Mouse (Mus musculus): ENCODE results near the gene Cdca7l.
A peak's percentile ranks its signal among the peaks of the same experiment; 100 is the strongest.

Gene Cdca7l

GRCm38 (mm10) chr12:117810074-117810473 is 6.0 kb downstream of the Cdca7l start:
- no peak for DNase-seq

GRCm38 (mm10) chr12:117820138-117820858 is 16.2 kb downstream of the Cdca7l start:
- DNase-seq = no peak

- no peak for DNase-seq
These were observed 16.8 kb downstream of the Cdca7l start for GRCm38 (mm10) chr12:117820859-117821221.

DNA sequence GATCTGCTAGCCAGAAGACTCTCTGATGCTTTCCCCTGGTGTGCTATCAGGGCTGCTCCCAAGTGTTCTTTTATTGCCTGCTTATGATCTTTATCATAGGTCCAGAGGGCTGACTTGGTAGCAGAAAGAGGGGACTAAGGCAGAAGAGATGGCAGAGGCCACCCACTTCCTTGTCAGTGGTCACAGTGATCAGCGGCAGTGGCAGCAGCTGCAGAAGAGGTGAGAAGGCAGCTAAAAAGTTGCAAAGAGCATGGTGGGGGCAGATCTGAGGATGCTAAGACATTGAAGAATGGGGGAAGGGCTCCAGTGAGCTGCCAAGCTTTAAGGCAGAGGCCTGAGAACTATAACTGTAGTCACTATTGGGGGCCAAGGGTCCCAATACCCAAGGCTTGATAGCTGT is 17.3 kb downstream of the Cdca7l start:
- DNase-seq = no peak

GRCm38 (mm10) chr12:117828350-117828749 is 24.3 kb downstream of the Cdca7l start:
- no peak for DNase-seq

GRCm38 (mm10) chr12:117831351-117831961 is 27.4 kb downstream of the Cdca7l start:
- no peak for DNase-seq

- DNase-seq = no peak
These were observed 28.1 kb downstream of the Cdca7l start for GRCm38 (mm10) chr12:117832190-117832589.

DNA sequence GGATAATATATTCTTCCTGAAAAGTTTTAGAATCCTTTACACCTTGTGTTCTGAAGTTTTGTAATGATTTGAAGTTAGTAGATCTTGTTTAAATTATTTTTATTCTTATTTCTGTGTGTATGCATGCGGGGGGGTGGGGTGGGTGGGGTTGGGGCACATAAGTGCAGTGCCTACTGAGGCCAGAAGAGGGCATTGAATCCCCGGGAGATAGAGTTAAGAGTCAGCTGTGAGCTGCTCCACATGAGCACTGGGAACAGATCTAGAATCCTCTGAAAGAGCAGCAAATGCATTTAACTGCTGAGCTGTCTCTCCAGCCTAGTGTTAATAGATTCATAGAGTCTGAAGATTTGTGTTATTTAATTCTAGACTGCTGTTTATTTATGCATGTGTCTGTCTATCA is 30.6 kb downstream of the Cdca7l start:
- DNase-seq = no peak

GRCm38 (mm10) chr12:117835371-117835770 is 31.3 kb downstream of the Cdca7l start:
- DNase-seq = no peak

- DNase-seq = no peak
These were observed 33.3 kb downstream of the Cdca7l start for GRCm38 (mm10) chr12:117837376-117837775.

- DNase-seq = no peak
These were observed 36.6 kb downstream of the Cdca7l start for GRCm38 (mm10) chr12:117840705-117841104.

- DNase-seq = no peak
These were observed 38.6 kb downstream of the Cdca7l start for GRCm38 (mm10) chr12:117842676-117843075.

- DNase-seq = peak; percentile 32
These were observed 39.4 kb downstream of the Cdca7l start for GRCm38 (mm10) chr12:117843302-117844074.

DNA sequence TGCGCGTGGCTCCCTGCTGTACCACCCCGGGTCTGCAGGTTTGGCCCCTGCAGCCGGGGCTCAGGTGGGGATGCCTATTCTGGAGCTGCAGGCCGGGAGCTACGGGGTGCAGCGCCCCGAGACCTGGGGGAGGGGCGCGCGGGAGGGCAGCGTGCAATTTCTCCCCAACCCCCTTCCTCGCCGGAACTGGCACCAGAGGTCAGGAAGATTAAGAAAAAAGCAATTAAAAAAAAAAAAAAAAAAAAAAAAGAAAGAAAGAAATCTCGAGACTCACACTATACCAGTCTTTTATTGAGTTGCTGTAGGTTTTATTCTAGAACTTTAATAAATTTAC is 40.0 kb downstream of the Cdca7l start:
- no peak for DNase-seq

- DNase-seq = no peak
These were observed 40.8 kb downstream of the Cdca7l start for GRCm38 (mm10) chr12:117844917-117845316.

DNA sequence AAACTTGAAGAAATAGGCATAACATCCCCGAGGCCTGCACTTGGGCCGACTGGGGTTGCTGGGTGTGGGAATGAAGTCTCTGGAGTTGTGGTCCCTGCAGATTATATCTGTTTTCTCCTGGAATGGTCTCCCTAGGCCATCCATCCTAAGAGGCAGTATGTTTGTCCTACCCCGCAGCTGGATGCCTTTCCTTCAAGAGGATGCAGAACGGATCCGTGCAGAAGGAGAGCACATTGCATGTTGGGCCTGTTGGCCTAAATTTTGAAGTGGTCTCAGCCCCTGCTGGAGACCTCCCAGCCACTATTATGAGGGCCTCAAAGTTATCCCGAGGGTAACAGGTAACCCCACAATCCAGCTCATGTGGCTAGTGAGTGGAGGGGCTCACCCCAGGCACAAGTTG is 44.5 kb downstream of the Cdca7l start:
- DNase-seq = no peak

DNA sequence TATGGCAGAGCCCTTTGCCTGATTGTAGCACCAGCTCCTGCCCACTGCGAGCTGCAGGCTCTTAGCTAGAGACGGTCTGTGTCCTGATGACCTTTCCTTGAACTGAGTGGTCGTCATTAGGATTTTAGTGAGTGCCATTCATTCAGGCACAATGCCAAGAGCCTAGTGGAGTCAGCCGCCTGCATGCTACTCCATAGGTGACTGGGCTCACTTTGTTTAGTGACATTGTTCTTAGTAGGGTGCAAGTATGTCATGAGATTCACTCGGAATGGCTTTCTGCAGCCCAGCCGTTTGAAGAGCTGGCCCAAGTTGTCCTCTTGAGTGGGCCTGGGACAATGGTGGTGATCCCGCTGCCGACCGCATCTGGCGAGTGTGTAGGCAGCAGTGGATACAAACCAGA is 46.4 kb downstream of the Cdca7l start:
- no peak for DNase-seq

GRCm38 (mm10) chr12:117853316-117853715 is 49.2 kb downstream of the Cdca7l start:
- DNase-seq = no peak

- no peak for DNase-seq
These were observed 52.9 kb downstream of the Cdca7l start for GRCm38 (mm10) chr12:117857023-117857422.

DNA sequence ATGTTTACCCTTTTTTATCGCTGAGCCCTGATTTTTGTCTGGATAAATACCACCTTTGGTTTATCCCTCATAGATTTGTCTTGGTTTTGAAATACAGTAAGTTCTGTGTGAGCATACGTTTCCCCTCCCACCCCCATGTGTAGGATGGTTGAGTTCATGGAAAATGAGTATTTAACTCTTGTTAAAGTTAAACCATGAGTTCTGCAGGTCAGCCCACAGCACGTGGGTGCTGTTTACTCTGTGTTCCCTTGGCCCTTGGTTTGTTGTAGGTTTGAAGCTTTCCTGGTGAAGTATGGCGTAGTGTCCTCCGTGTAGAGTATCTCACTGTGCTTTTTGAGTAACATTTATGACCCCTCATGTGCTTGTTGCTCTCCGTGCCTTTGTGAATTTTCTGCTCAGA is 53.8 kb downstream of the Cdca7l start:
- DNase-seq = no peak

- no peak for DNase-seq
These were observed 56.8 kb downstream of the Cdca7l start for GRCm38 (mm10) chr12:117860840-117861239.

DNA sequence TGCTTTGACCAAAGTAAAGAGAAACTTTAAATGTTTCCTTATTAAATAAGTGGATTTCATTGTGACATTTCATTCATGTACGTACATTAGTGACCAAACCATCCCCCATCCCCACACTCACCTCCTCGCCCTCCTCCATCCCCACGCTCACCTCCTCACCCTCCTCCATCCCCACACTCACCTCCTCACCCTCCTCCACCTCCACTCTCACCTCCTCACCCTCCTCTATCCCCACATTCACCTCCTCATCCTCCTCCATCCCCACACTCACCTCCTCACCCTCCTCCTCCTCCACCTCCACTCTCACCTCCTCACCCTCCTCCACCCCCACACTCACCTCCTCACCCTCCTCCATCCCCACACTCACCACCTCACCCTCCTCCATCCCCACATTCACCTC is 57.2 kb downstream of the Cdca7l start:
- no peak for DNase-seq

- DNase-seq = no peak
These were observed 58.6 kb downstream of the Cdca7l start for GRCm38 (mm10) chr12:117862655-117863054.
